Mouse (Mus musculus) heart, adult 2 months (tissue): ENCODE measurements at regions not wholly inside any gene's neighbourhood (a gene's known extent, or its start where the extent isn't known, plus 50 kb on each side); places are given as distances from the start of the nearest gene placed in this dataset.

ENCODE experiments used
- DNase-seq, 2 experiments: peaks; one replicate each; pipeline ENCODE4 v3.0.0; 2021
- H3K27ac ChIP-seq: fragments of 200-600 bp; 2 replicates; pipeline ENCODE4 v1.8.1; 2022
- H3K27me3 ChIP-seq: fragments of 200-500 bp; 2 replicates; pipeline ENCODE4 v1.6.1; 2012; ENCODE audit warnings: mild to moderate bottlenecking, low read length, inconsistent platforms, mixed read lengths; ENCODE audit not compliant: control insufficient read depth, insufficient read depth
- H3K36me3 ChIP-seq: fragments of 200-500 bp; 2 replicates; pipeline ENCODE4 v1.6.1; 2012; ENCODE audit warnings: low read length, inconsistent platforms; ENCODE audit not compliant: control insufficient read depth, insufficient read depth
- H3K4me1 ChIP-seq: fragments of 200-500 bp; 2 replicates; pipeline ENCODE4 v1.6.1; 2011; ENCODE audit warnings: low read length; ENCODE audit not compliant: control insufficient read depth, insufficient read depth
- H3K4me3 ChIP-seq: fragments of 200-600 bp; 2 replicates; pipeline ENCODE4 v1.8.1; 2022
- H3K79me2 ChIP-seq: fragments of 200-500 bp; replicated peaks from 2 replicates; pipeline ENCODE4 v1.6.1; 2012; ENCODE audit warnings: mild to moderate bottlenecking, inconsistent platforms, low read length, moderate library complexity, mixed read lengths; ENCODE audit not compliant: control insufficient read depth, insufficient read depth
- H3K9ac ChIP-seq: fragments of 200-500 bp; 2 replicates; pipeline ENCODE4 v1.6.1; 2012; ENCODE audit warnings: low read depth, mild to moderate bottlenecking, control low read depth, inconsistent platforms, low read length, mixed read lengths
- CTCF ChIP-seq: fragments of 200-600 bp; IDR thresholded peaks from 2 replicates; pipeline ENCODE4 v1.8.1; 2022; ENCODE audit warnings: antibody characterized with exemption, mild to moderate bottlenecking, moderate library complexity
- EP300 ChIP-seq: fragments of 200-500 bp; IDR thresholded peaks from 2 replicates; pipeline ENCODE4 v1.6.1; 2011; ENCODE audit warnings: low read depth, low read length, control low read depth; ENCODE audit not compliant: insufficient read depth
- POLR2A ChIP-seq: fragments of 200-500 bp; IDR thresholded peaks from 2 replicates; pipeline ENCODE4 v1.6.1; 2011; ENCODE audit warnings: mild to moderate bottlenecking, low read depth, low read length, control low read depth; ENCODE audit not compliant: insufficient read depth
- WGBS: fragments of 180-500 bp; shearing (Covaris S2); methylation state at CpG from one replicate; pipeline ENCODE4 v1.1.7; 2018; 5-methylcytosine and 5-hydroxymethylcytosine counted together
- intact Hi-C: fragments of 180-260 bp; cut with DNase I; formaldehyde crosslinking; loops from one replicate; pipeline ENCODE4 v1.15.1; 2025

DNA sequence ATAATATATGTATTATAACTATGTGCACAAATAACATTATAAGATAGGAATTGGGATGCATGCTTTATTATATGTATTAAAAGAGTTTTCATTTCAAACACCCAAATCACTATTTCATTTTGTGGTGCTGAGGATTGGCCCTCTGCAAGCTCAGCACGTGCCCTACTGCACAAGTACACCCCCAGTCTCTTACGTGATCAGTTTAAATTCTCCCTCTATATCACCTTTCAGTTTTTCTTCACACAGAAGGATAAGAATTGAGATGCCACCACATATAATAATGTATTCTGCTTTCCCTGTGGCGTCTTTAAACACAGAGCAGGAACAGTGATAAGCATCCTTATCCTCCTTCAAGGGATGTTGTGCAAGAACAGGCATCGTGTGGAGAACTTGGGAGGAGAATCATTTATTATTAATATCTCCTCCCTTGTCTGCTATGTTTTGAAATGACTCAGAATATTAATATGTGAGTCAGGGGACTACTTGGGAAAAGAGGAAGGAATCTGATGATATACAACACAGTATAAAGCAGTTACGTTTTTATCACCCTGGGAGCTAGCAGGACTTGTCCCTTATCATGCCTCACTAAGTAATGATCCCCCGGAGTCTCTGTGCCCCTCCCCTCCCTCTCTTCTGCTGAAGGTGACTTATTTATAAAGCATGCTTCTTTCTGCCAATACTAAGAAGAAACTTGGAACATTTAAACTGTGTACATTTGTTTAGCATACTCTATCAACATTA is 91.7 kb upstream of the Ptger4 start:
- Histone ChIP-seq H3K4me1 (no peaks in the 10 kb centered on the region), H3K27me3 (no peaks in the 10 kb centered on the region), H3K4me3 (no peak overlapping the region), H3K36me3 (no peaks in the 10 kb centered on the region), H3K79me2 (no peaks in the 10 kb centered on the region), H3K27ac (no peak overlapping the region), H3K9ac (no peak overlapping the region)
- no peak for DNase-seq
- TF ChIP-seq CTCF (no peak), POLR2A (no peak), EP300 (no peak)
- intact Hi-C loops = no loop called here
- 36% methylated on average over 6 of the region's 6 CpGs for WGBS

DNA sequence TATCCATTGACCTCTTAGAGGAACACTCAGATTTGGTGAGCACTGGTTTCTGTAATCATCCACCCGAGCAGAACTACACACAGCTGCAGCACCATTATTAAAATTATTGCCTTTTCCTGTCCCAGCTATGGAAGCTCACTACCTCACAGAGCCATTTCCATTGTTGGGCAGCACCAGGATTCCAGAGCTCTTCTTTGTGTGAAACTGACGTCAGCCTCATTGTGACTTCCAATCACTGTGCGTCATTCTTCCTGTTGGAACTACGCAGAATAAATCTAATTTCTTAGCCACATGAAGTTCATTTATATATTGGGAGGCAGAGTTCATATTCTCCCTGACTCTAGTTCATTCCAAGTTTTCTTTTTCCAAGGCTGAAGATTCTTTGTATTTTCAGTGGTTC is 83.0 kb upstream of the Ptger4 start:
- WGBS = 57% methylated on average over 4 of the region's 4 CpGs
- no peak for DNase-seq
- Histone ChIP-seq H3K4me3 (no peak overlapping the region), H3K36me3 (no peaks in the 10 kb centered on the region), H3K9ac (no peak overlapping the region), H3K27me3 (no peaks in the 10 kb centered on the region), H3K79me2 (no peaks in the 10 kb centered on the region), H3K27ac (peak overlapping the region; percentile 24), H3K4me1 (no peaks in the 10 kb centered on the region; the same call in 1 of the 2 replicates)
- intact Hi-C loops = loop anchor here (5.0 kb wide), 1 partner anchor 85 kb away; the partner anchor contains the start of gene Ptger4
- TF ChIP-seq EP300 = 0 out of 2 replicates have a peak, but pooled peaks have one; percentile 50
- no peak for TF ChIP-seq POLR2A
- no peak for TF ChIP-seq CTCF

DNA sequence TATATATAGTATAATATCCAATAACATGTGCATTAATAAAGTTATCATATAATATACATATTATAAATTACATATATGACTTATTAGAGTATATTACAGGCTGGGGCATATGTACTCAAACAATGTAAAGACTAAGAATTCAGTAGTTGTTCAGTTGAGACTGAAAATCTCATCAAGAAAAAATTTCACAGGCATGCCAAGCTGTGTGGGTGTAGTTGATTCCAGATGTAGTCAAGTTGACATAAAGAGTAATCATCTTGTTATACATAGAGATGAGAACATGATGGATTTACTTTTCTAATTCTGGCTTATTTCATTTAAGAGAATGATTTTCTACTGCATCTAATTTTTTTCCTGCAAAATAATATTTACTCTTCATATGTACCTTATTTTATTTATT is 77.7 kb upstream of the Ptger4 start:
- intact Hi-C loops = no loop called here
- no peak overlapping the region for H3K9ac ChIP-seq

DNA sequence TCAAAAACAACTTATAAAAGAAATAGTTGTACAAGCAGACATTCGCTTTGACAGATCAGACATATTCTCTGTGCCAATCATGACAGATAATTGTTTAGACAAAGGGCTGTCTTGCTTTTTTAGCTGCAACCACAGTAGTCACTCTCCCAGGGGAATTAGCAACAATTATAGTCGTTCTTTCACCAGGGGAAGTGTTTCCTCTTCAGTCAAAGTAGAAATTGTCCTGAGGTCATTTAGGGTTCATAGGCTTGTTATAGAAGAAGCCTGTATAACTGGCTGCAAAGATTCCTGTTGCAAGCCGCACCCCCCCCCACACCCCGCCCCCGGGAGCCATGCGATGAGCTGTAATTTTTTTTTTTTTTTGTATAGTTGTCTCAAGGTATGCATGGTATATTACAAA is 68.2 kb upstream of the Ptger4 start:
- H3K4me1 ChIP-seq = peaks cover 4% of the 10 kb centered on the region
- H3K4me3 ChIP-seq = no peak overlapping the region
- TF ChIP-seq POLR2A = no peak
- no peak for TF ChIP-seq EP300
- TF ChIP-seq CTCF = no peak
- peaks cover 2% of the 10 kb centered on the region for H3K36me3 ChIP-seq
- intact Hi-C loops = loop anchor here (5.0 kb wide), 1 partner anchor 35 kb away; no protein-coding TSS in a partner anchor
- H3K27me3 ChIP-seq = no peaks in the 10 kb centered on the region
- no peak for DNase-seq
- 38% methylated on average over 6 of the region's 6 CpGs for WGBS
- 0 out of 2 replicates have a peak overlapping the region, but pooled peaks have one; percentile 10 for H3K27ac ChIP-seq
- H3K9ac ChIP-seq = no peak overlapping the region
- no peaks in the 10 kb centered on the region for H3K79me2 ChIP-seq

More for the DNA sequence above, 77.7 kb upstream of the Ptger4 start:
- Histone ChIP-seq H3K36me3 (no peaks in the 10 kb centered on the region), H3K4me3 (no peak overlapping the region), H3K27me3 (no peaks in the 10 kb centered on the region), H3K27ac (no peak overlapping the region), H3K4me1 (no peaks in the 10 kb centered on the region), H3K79me2 (no peaks in the 10 kb centered on the region)
- no peak for DNase-seq
- TF ChIP-seq POLR2A (no peak), EP300 (no peak), CTCF (no peak)

DNA sequence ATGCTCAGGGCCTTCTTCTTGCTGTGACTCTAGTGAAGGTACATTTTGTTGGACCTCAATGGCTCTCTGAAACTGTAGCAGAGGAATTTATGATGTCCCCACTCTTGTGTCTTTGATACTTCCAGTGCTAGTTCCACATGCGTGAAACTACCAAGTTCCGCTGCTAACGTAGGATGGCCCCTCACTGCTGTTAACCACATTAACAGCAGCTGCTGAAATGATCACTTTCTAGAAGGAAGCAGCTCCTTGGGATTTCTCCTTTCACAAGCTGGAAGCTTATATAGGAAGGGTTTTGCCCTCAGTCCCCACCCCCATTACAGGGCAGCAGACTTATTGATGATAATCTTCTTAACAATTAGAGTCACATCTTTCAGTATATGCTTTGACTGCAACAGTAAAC is 66.0 kb upstream of the Ptger4 start:
- Histone ChIP-seq H3K79me2 (no peaks in the 10 kb centered on the region), H3K27me3 (no peaks in the 10 kb centered on the region), H3K4me1 (peaks cover 4% of the 10 kb centered on the region), H3K36me3 (peaks cover 2% of the 10 kb centered on the region), H3K4me3 (no peak overlapping the region), H3K27ac (no peak overlapping the region), H3K9ac (no peak overlapping the region)
- intact Hi-C loops = loop anchor here (5.0 kb wide), 1 partner anchor 33 kb away; no protein-coding TSS in a partner anchor
- 65% methylated on average over 3 of the region's 3 CpGs for WGBS
- TF ChIP-seq POLR2A (no peak), EP300 (no peak), CTCF (no peak)
- DNase-seq = no peak

DNA sequence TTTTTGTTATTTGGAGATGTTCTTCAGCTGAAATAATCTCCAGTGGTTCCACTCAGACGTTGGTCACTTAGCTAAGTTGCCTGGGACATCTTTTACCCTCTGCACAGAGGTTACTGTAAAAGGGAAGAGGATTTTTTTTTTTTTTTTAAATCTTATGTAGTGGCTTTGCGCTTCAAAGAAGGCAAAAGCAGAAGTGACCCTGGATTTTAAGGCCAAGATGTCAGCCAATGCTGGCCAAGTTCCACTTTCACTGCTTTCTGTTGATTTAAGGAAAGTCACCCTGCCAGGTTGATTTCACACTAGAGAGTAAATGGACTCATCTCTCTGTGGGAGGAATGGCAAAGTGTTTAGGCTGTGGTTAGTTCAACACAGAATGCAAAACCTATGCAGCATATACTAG is 58.4 kb upstream of the Ptger4 start:
- Histone ChIP-seq H3K27me3 (no peaks in the 10 kb centered on the region), H3K4me1 (peaks cover 5% of the 10 kb centered on the region), H3K79me2 (no peaks in the 10 kb centered on the region), H3K27ac (no peak overlapping the region), H3K4me3 (no peak overlapping the region), H3K9ac (no peak overlapping the region), H3K36me3 (peaks cover 4% of the 10 kb centered on the region)
- TF ChIP-seq CTCF (no peak), POLR2A (no peak), EP300 (no peak)
- peak in 1 of 2 experiments; percentile 16 for DNase-seq
- 72% methylated on average over 2 of the region's 2 CpGs for WGBS
- intact Hi-C loops = no loop called here
